Mouse (Mus musculus) C2C12 (cell line): ENCODE data around the gene Ctnna2. TPM values are rescaled to one million over a fixed set of nuclear protein-coding genes. Genes with fewer than 3 reads are reported as not detected.

Source experiments
- H3K27me3 ChIP-seq: one replicate; pipeline ENCODE4 v1.6.1; 2011; ENCODE audit not compliant: control insufficient read depth, insufficient read depth, insufficient read length
- H3K36me3 ChIP-seq: one replicate; pipeline ENCODE4 v1.6.1; 2011; ENCODE audit not compliant: control insufficient read depth, insufficient read depth
- H3K4me3 ChIP-seq: one replicate; pipeline ENCODE4 v1.5.1; 2011; ENCODE audit warnings: mild to moderate bottlenecking, control low read depth; ENCODE audit not compliant: poor library complexity, insufficient read depth, severe bottlenecking
- H3K79me2 ChIP-seq: one replicate; pipeline ENCODE4 v1.6.1; 2011; ENCODE audit not compliant: control insufficient read depth, insufficient read depth
- H3K79me3 ChIP-seq: one replicate; pipeline ENCODE4 v1.6.1; 2011; ENCODE audit warnings: low read depth, control low read depth
- H3ac ChIP-seq: one replicate; pipeline ENCODE3; 2011; ENCODE audit warnings: low read depth; ENCODE audit not compliant: control insufficient read depth, insufficient read length
- CEBPB ChIP-seq: IDR thresholded peaks from one replicate; pipeline ENCODE4 v1.6.1; 2011; ENCODE audit warnings: low read depth, mild to moderate bottlenecking, control low read depth, moderate library complexity
- CTCF ChIP-seq: IDR thresholded peaks from one replicate; pipeline ENCODE4 v1.5.1; 2011; ENCODE audit not compliant: control insufficient read depth, insufficient read depth, insufficient read length
- FOSL1 ChIP-seq: IDR thresholded peaks from one replicate; pipeline ENCODE4 v1.8.0; 2011; ENCODE audit warnings: mild to moderate bottlenecking, low read length; ENCODE audit not compliant: poor library complexity, insufficient read depth, severe bottlenecking
- MAX ChIP-seq: IDR thresholded peaks from one replicate; pipeline ENCODE4 v1.6.1; 2011; ENCODE audit warnings: mild to moderate bottlenecking, control low read depth
- MYOD1 ChIP-seq: IDR thresholded peaks from one replicate; pipeline ENCODE4 v1.6.1; 2011; ENCODE audit warnings: low read depth; ENCODE audit not compliant: control insufficient read depth, insufficient read length
- MYOG ChIP-seq: IDR thresholded peaks from one replicate; pipeline ENCODE4 v1.6.1; 2011; ENCODE audit not compliant: control insufficient read depth, insufficient read length; ENCODE audit errors: extremely low read depth
- USF1 ChIP-seq: IDR thresholded peaks from one replicate; pipeline ENCODE4 v1.6.1; 2011; ENCODE audit warnings: low read depth, mild to moderate bottlenecking, control low read depth, moderate library complexity
- polyA plus RNA-seq: library from polyadenylated mRNA; unstranded; fragments of >200 nt; fragmentation: generic; extraction: Trizol; gene quantifications from one replicate; pipeline ENCODE4 v1.2.1, GENCODE M21; 2012; ENCODE audit warnings: missing spikeins

Ctnna2 gene
- polyA plus RNA-seq, 1 experiment: not detected

- no peak overlapping the region for H3K4me3 ChIP-seq
- no peaks in the 10 kb centered on the region for H3K27me3 ChIP-seq
- H3K79me2 ChIP-seq: no peaks in the 10 kb centered on the region
- no peak for TF ChIP-seq FOSL1
- no peak for TF ChIP-seq CEBPB
- H3K36me3 ChIP-seq: no peaks in the 10 kb centered on the region
- H3K79me3 ChIP-seq: no peaks in the 10 kb centered on the region
- H3ac ChIP-seq: no peak overlapping the region
These were observed 374.7 kb downstream of the Ctnna2 start for GRCm38 (mm10) chr6:77604642-77605392.

GRCm38 (mm10) chr6:77603914-77604313 lies 375.6 kb downstream of the Ctnna2 start:
- TF ChIP-seq MAX: no peak
- TF ChIP-seq MYOD1: no peak
- TF ChIP-seq USF1: no peak
- no peak for TF ChIP-seq CTCF
- no peak for TF ChIP-seq FOSL1
- TF ChIP-seq MYOG: no peak
- TF ChIP-seq CEBPB: no peak
- Histone ChIP-seq H3K4me3 (no peak overlapping the region), H3K27me3 (no peaks in the 10 kb centered on the region), H3K36me3 (no peaks in the 10 kb centered on the region), H3ac (no peak overlapping the region), H3K79me3 (no peaks in the 10 kb centered on the region), H3K79me2 (no peaks in the 10 kb centered on the region)

GRCm38 (mm10) chr6:77599244-77599643 lies 380.3 kb downstream of the Ctnna2 start:
- Histone ChIP-seq H3K27me3 (no peaks in the 10 kb centered on the region), H3K36me3 (no peaks in the 10 kb centered on the region), H3ac (no peak overlapping the region), H3K79me3 (no peaks in the 10 kb centered on the region), H3K4me3 (no peak overlapping the region), H3K79me2 (no peaks in the 10 kb centered on the region)
- TF ChIP-seq MAX (no peak), MYOG (no peak), FOSL1 (no peak), USF1 (no peak), MYOD1 (no peak), CEBPB (no peak), CTCF (no peak)

- H3K4me3 ChIP-seq: no peak overlapping the region
- no peaks in the 10 kb centered on the region for H3K79me3 ChIP-seq
- no peaks in the 10 kb centered on the region for H3K79me2 ChIP-seq
- H3ac ChIP-seq: no peak overlapping the region
- H3K36me3 ChIP-seq: no peaks in the 10 kb centered on the region
- no peaks in the 10 kb centered on the region for H3K27me3 ChIP-seq
- no peak for TF ChIP-seq USF1
- TF ChIP-seq FOSL1: no peak
- TF ChIP-seq CTCF: no peak
- TF ChIP-seq MYOG: no peak
- no peak for TF ChIP-seq CEBPB
- TF ChIP-seq MAX: no peak
- no peak for TF ChIP-seq MYOD1
These were observed 396.9 kb downstream of the Ctnna2 start for GRCm38 (mm10) chr6:77582568-77582967.

GRCm38 (mm10) chr6:77580926-77581325 lies 398.6 kb downstream of the Ctnna2 start:
- H3K4me3 ChIP-seq: no peak overlapping the region
- no peak for TF ChIP-seq MYOG
- TF ChIP-seq MYOD1: no peak
- no peak for TF ChIP-seq CTCF
- TF ChIP-seq FOSL1: no peak
- TF ChIP-seq MAX: no peak
- no peak for TF ChIP-seq USF1
- no peak for TF ChIP-seq CEBPB
- H3K27me3 ChIP-seq: no peaks in the 10 kb centered on the region
- no peaks in the 10 kb centered on the region for H3K79me2 ChIP-seq
- H3K79me3 ChIP-seq: no peaks in the 10 kb centered on the region
- no peaks in the 10 kb centered on the region for H3K36me3 ChIP-seq
- no peak overlapping the region for H3ac ChIP-seq

- no peaks in the 10 kb centered on the region for H3K27me3 ChIP-seq
- no peaks in the 10 kb centered on the region for H3K79me3 ChIP-seq
These were observed 400.9 kb downstream of the Ctnna2 start for GRCm38 (mm10) chr6:77578612-77579011.

More at GRCm38 (mm10) chr6:77578612-77579011, 400.9 kb downstream of the Ctnna2 start:
- no peak overlapping the region for H3K4me3 ChIP-seq
- TF ChIP-seq USF1 (no peak), CTCF (no peak), CEBPB (no peak), MYOD1 (no peak), FOSL1 (no peak), MAX (no peak), MYOG (no peak)
- no peaks in the 10 kb centered on the region for H3K36me3 ChIP-seq
- H3ac ChIP-seq: no peak overlapping the region
- H3K79me2 ChIP-seq: no peaks in the 10 kb centered on the region
